Comparison of ENCODE assay signal across 26 mouse cellular contexts in genomic region chr3:114334334-114334733, GRCm38 (mm10).
DNase-seq lines count a peak whose midpoint lies in the region; ATAC-seq and TF ChIP-seq lines count a peak whose summit lies in the region.
"Had no signal": no experiment of that assay in that cellular context is flagged by ENCODE, and none has a peak within 500 bp of the region (broad histone marks: within the 10 kb centered on the region; RNA-seq: fewer than 3 reads in every experiment).

No protein-coding gene starts in this region.

- H3K9me3 ChIP-seq in forebrain, postnatal 0 days (ENCODE audit: low read length): no peaks in the 10 kb centered on the region
- H3K9me3 ChIP-seq in forebrain, embryonic 15.5 days: no peaks in the 10 kb centered on the region
- H3K9me3 ChIP-seq: hindbrain, embryonic 13.5 days; midbrain, embryonic 13.5 days; neural tube, embryonic 13.5 days; stomach, embryonic 15.5 days had no signal

- DNase-seq in forebrain, postnatal 0 days: peak; percentile 7
- DNase-seq in layer of hippocampus, adult 11-12 months (ENCODE audit: low spot score): peak; percentile 5
- no peak for DNase-seq in layer of hippocampus, adult 8-10 months (ENCODE audit: low spot score in 2 of 2)
- peak; percentile 1 for DNase-seq in right cerebral cortex, adult 18-20 months
- no peak for DNase-seq in right cerebral cortex, postnatal 10 days (ENCODE audit: low spot score in 2 of 2)
- DNase-seq in cerebellum, postnatal 14 days: no peak
- DNase-seq in urinary bladder, adult 2 months (ENCODE audit: low spot score): no peak
- DNase-seq: adrenal gland, postnatal 14 days; B cell, adult 2 months; cerebellum, adult 9-10 months; gastrocnemius, postnatal 36 days; heart, adult 2 months; heart, postnatal 36 days; kidney, adult 2 months; kidney, postnatal 25 days; lung, adult 18-20 months; thymus, adult 18-20 months; thymus, postnatal 36 days had no signal

- no peak overlapping the region for H3K9ac ChIP-seq in forebrain, postnatal 0 days
- H3K9ac ChIP-seq in forebrain, embryonic 15.5 days (replicated peaks): no peak overlapping the region
- H3K9ac ChIP-seq: hindbrain, embryonic 13.5 days; midbrain, embryonic 13.5 days; neural tube, embryonic 13.5 days; stomach, embryonic 15.5 days had no signal

- H3K27me3 ChIP-seq in forebrain, postnatal 0 days (ENCODE audit: insufficient read depth, low read length): no peaks in the 10 kb centered on the region
- H3K27me3 ChIP-seq in forebrain, embryonic 15.5 days: no peaks in the 10 kb centered on the region
- H3K27me3 ChIP-seq: CH12.LX; hindbrain, embryonic 13.5 days; midbrain, embryonic 13.5 days; neural tube, embryonic 13.5 days; stomach, embryonic 15.5 days had no signal

- no peaks in the 10 kb centered on the region for H3K36me3 ChIP-seq in forebrain, postnatal 0 days (ENCODE audit: insufficient read depth)
- no peaks in the 10 kb centered on the region for H3K36me3 ChIP-seq in forebrain, embryonic 15.5 days
- H3K36me3 ChIP-seq: hindbrain, embryonic 13.5 days; midbrain, embryonic 13.5 days; neural tube, embryonic 13.5 days; stomach, embryonic 15.5 days had no signal

- ATAC-seq in forebrain, postnatal 0 days: no peak
- no peak for ATAC-seq in forebrain, embryonic 15.5 days (replicated peaks)
- ATAC-seq: forebrain, embryonic 16.5 days; midbrain, embryonic 13.5 days had no signal

- peak; percentile 44 for TF ChIP-seq CTCF in forebrain, postnatal 0 days (IDR thresholded peaks at IDR 0.05; ENCODE audit: low read depth)

- H3K4me3 ChIP-seq in forebrain, postnatal 0 days (ENCODE audit: low read depth, low read length): no peak overlapping the region
- no peak overlapping the region for H3K4me3 ChIP-seq in forebrain, embryonic 15.5 days
- H3K4me3 ChIP-seq: heart, adult 2 months; hindbrain, embryonic 13.5 days; midbrain, embryonic 13.5 days; myocyte; neural tube, embryonic 13.5 days; stomach, embryonic 15.5 days had no signal

- H3K4me1 ChIP-seq in forebrain, postnatal 0 days (ENCODE audit: insufficient read depth): no peaks in the 10 kb centered on the region
- H3K4me1 ChIP-seq in forebrain, embryonic 15.5 days: no peaks in the 10 kb centered on the region
- H3K4me1 ChIP-seq: hindbrain, embryonic 13.5 days; midbrain, embryonic 13.5 days; neural tube, embryonic 13.5 days; stomach, embryonic 15.5 days had no signal

- H3K4me2 ChIP-seq in forebrain, postnatal 0 days (ENCODE audit: low read depth): no peak overlapping the region
- H3K4me2 ChIP-seq in forebrain, embryonic 15.5 days (replicated peaks): no peak overlapping the region
- H3K4me2 ChIP-seq: hindbrain, embryonic 13.5 days; midbrain, embryonic 13.5 days; neural tube, embryonic 13.5 days; stomach, embryonic 15.5 days had no signal

- H3K27ac ChIP-seq in forebrain, postnatal 0 days (ENCODE audit: low read depth, low read length): no peak overlapping the region
- H3K27ac ChIP-seq in forebrain, embryonic 15.5 days (replicated peaks): no peak overlapping the region
- H3K27ac ChIP-seq: heart, adult 2 months; hindbrain, embryonic 13.5 days; midbrain, embryonic 13.5 days; neural tube, embryonic 13.5 days; stomach, embryonic 15.5 days had no signal

Comparison
In these comparisons a context has a peak if more than half of its experiments do, and no peak if none do; other contexts are left out.
1. DNase-seq: peak in forebrain, postnatal 0 days (single experiment), layer of hippocampus, adult 11-12 months (single experiment) and right cerebral cortex, adult 18-20 months (single experiment); none in layer of hippocampus, adult 8-10 months (0 of 2), right cerebral cortex, postnatal 10 days (0 of 2), cerebellum, postnatal 14 days (0 of 2) and urinary bladder, adult 2 months (single experiment).